Mouse (Mus musculus) liver, adult 2 months (tissue): ENCODE measurements around the gene Atp6v1c2.

Experiments
- CTCF ChIP-seq: fragments of 200-500 bp; IDR thresholded peaks from 2 replicates; pipeline ENCODE4 v1.5.1; 2011; ENCODE audit warnings: low read depth, low read length, control low read depth
- POLR2A ChIP-seq: fragments of 200-500 bp; IDR thresholded peaks from 2 replicates; pipeline ENCODE4 v1.6.1; 2011; ENCODE audit warnings: low read length, control low read depth; ENCODE audit not compliant: insufficient read depth; ENCODE audit errors: extremely low read depth

DNA sequence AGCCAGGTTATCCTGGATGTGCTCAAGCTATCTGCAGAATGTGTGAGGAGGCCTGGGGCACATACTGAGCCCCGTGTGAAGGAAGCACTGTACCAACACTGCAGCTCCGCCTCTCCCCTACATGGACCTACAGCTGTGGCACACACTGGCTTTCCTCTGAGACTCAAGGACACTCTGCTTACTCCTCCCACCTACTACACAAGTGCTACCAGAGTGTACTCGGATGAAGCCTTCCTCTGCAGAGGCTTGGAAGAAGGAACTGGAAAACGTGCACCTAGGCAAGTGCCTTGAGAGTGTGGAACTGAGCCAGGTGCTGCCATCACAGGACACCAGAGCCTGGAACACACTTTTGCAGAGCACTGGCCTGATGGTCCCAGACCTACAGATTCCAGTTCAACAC lies 38.6 kb downstream of the Atp6v1c2 start:
- TF ChIP-seq CTCF (no peak), POLR2A (no peak)
